Mouse (Mus musculus) olfactory bulb, adult 2 months (tissue): Measurements from ENCODE around the gene Tff2.

ENCODE experiments used
- CTCF ChIP-seq: fragments of 200-500 bp; IDR thresholded peaks from 2 replicates; pipeline ENCODE4 v1.5.1; 2012; ENCODE audit warnings: low read depth, mild to moderate bottlenecking, low read length, moderate library complexity; ENCODE audit not compliant: insufficient read depth
- POLR2A ChIP-seq: fragments of 200-500 bp; IDR thresholded peaks from 2 replicates; pipeline ENCODE4 v1.6.1; 2012; ENCODE audit warnings: mild to moderate bottlenecking, low read depth, low read length, moderate library complexity; ENCODE audit not compliant: insufficient read depth

DNA sequence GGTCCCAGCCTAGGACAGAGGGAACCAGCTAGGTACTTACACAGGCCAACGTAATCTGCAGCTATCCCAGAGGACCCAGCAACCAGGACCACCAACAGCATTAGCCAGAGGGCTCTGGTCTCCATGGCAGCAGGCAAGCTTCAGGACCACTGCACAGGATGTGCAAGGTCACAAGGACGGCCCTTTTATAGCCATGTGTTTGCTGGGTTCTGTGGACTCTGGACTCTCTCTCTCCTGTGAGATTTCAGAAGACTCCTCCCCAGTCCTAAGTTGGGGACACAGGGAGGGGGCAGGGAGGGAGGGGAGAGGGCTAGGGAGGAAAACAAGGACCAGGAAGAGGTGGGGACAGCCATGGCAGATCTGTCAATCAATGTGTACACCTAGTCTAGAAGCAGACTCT lies 14.6 kb downstream of the Tff2 start, which contains the start of gene Tff3:
- TF ChIP-seq POLR2A: no peak
- no peak for TF ChIP-seq CTCF
